Mouse (Mus musculus): ENCODE results near the gene Gas2l1.
A peak's percentile ranks its signal among the peaks of the same experiment; 100 is the strongest.
"Not testable (repeated sequence)": the region's sequence is repeated elsewhere in the genome, so short reads cannot be mapped to it uniquely, and the experiment has no call there.

Gas2l1 gene

GRCm38 (mm10) chr11:5065056-5065821 lies at the start of gene Gas2l1:
Gene Gas2l1 (minus strand): TSS chr11:5065327.
- DNase-seq, result peak; percentile 86 to 92

GRCm38 (mm10) chr11:5113645-5114044 lies 48.5 kb upstream of the Gas2l1 start:
- DNase-seq, result no peak

GRCm38 (mm10) chr11:5109441-5109840 lies 44.3 kb upstream of the Gas2l1 start:
- no peak for DNase-seq

- no peak for DNase-seq
These were observed 38.9 kb upstream of the Gas2l1 start for GRCm38 (mm10) chr11:5103986-5104509.

- DNase-seq, result no peak
These were observed 37.3 kb upstream of the Gas2l1 start for GRCm38 (mm10) chr11:5102384-5102783.

GRCm38 (mm10) chr11:5101641-5102040 lies 36.5 kb upstream of the Gas2l1 start:
- no peak for DNase-seq

- DNase-seq, result no peak
These were observed 35.7 kb upstream of the Gas2l1 start for GRCm38 (mm10) chr11:5100801-5101200.

GRCm38 (mm10) chr11:5100283-5100682 lies 35.2 kb upstream of the Gas2l1 start:
- no peak for DNase-seq

GRCm38 (mm10) chr11:5099576-5100183 lies 34.6 kb upstream of the Gas2l1 start:
- peak; percentile 82 to 89 for DNase-seq

GRCm38 (mm10) chr11:5098736-5099542 lies 33.8 kb upstream of the Gas2l1 start, which contains the start of the genes Rhbdd3 and Ewsr1:
Gene Rhbdd3 (plus strand): TSS chr11:5098926.
Gene Ewsr1 (minus strand): TSS chr11:5099266.
- DNase-seq, result peak; percentile 94 to 96

GRCm38 (mm10) chr11:5098035-5098735 lies 33.1 kb upstream of the Gas2l1 start:
- DNase-seq, result peak; percentile 47 to 64

- no peak for DNase-seq
These were observed 31.4 kb upstream of the Gas2l1 start for GRCm38 (mm10) chr11:5096480-5097020.

GRCm38 (mm10) chr11:5095877-5096276 lies 30.8 kb upstream of the Gas2l1 start:
- DNase-seq, result no peak

- no peak for DNase-seq
These were observed 26.6 kb upstream of the Gas2l1 start for GRCm38 (mm10) chr11:5091706-5092105.

GRCm38 (mm10) chr11:5089147-5089546 lies 24.0 kb upstream of the Gas2l1 start:
- no peak for DNase-seq

- DNase-seq, result not testable (repeated sequence)
These were observed 11.7 kb upstream of the Gas2l1 start for GRCm38 (mm10) chr11:5076843-5077242.

GRCm38 (mm10) chr11:5075760-5076159 lies 10.6 kb upstream of the Gas2l1 start:
- DNase-seq, result no peak

- no peak for DNase-seq
These were observed 9.8 kb upstream of the Gas2l1 start for GRCm38 (mm10) chr11:5074882-5075281.

- DNase-seq, result no peak
These were observed 3.2 kb upstream of the Gas2l1 start for GRCm38 (mm10) chr11:5068126-5068971.

- no peak for DNase-seq
These were observed 1.9 kb upstream of the Gas2l1 start for GRCm38 (mm10) chr11:5067063-5067462.
